Mouse (Mus musculus) ES-E14 (cell line): Measurements from ENCODE around the gene Ddx11.

Source experiments
- MAFK ChIP-seq: IDR thresholded peaks from 2 replicates; pipeline ENCODE4 v1.6.1; 2014; ENCODE audit warnings: mild to moderate bottlenecking, low read depth, low read length, inconsistent platforms; ENCODE audit not compliant: insufficient read depth
- ZC3H11A ChIP-seq: IDR thresholded peaks from 2 replicates; pipeline ENCODE4 v1.6.1; 2012; ENCODE audit warnings: low read depth, mild to moderate bottlenecking, inconsistent platforms, low read length, borderline replicate concordance
- ZNF384 ChIP-seq: IDR thresholded peaks from 2 replicates; pipeline ENCODE4 v1.6.1; 2012; ENCODE audit warnings: low read depth, low read length, inconsistent platforms

- TF ChIP-seq ZC3H11A (no peak), ZNF384 (no peak), MAFK (no peak)
Measured at GRCm38 (mm10) chr17:66092664-66093063, 30.7 kb upstream of the Ddx11 start.
